ENCODE assay signal across 24 mouse cellular contexts in the genomic region with DNA sequence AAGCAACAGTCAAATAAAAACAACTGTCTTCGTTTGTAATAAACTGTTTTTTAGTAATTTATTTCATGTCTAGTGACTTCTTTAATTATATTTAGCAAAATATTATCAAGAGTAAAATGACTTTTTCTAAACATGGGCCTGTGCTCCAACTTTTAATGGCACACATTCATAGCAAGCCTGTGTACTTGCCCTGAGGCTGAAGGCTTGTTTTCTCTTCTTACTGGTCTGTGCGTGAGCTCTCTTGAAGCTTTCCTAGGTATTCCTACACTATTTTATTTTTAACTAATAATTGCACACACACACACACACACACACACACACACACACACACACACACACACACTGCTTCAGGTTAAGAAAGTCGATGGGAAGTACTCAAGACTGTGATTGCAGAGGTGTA.
"Had no signal": no experiment of that assay in that cellular context is flagged by ENCODE, and none has a peak within 500 bp of the region (broad histone marks: within the 10 kb centered on the region; RNA-seq: fewer than 3 reads in every experiment).

No protein-coding gene starts in this region.

- H3K4me3 ChIP-seq: heart, adult 2 months; heart, embryonic 13.5 days; heart, embryonic 15.5 days; hindbrain, embryonic 13.5 days; hindbrain, embryonic 15.5 days; kidney, embryonic 15.5 days; limb, embryonic 13.5 days; limb, embryonic 15.5 days had no signal

- H3K36me3 ChIP-seq: heart, embryonic 13.5 days; heart, embryonic 15.5 days; hindbrain, embryonic 13.5 days; hindbrain, embryonic 15.5 days; kidney, embryonic 15.5 days; limb, embryonic 13.5 days; limb, embryonic 15.5 days had no signal

- H3K4me1 ChIP-seq: hindbrain, embryonic 15.5 days; kidney, embryonic 15.5 days; limb, embryonic 15.5 days had no signal

- ATAC-seq: hindbrain, postnatal 0 days; intestine, embryonic 16.5 days had no signal

- H3K9me3 ChIP-seq: heart, embryonic 13.5 days; heart, embryonic 15.5 days; hindbrain, embryonic 13.5 days; hindbrain, embryonic 15.5 days; kidney, embryonic 15.5 days; limb, embryonic 13.5 days; limb, embryonic 15.5 days had no signal

- H3K4me2 ChIP-seq: heart, embryonic 11.5 days; heart, embryonic 13.5 days; heart, embryonic 15.5 days; hindbrain, embryonic 13.5 days; hindbrain, embryonic 15.5 days; kidney, embryonic 15.5 days; limb, embryonic 13.5 days; limb, embryonic 15.5 days had no signal

- DNase-seq: gastrocnemius, postnatal 14 days; gastrocnemius, postnatal 36 days; heart, adult 2 months; heart, postnatal 14 days; heart, postnatal 36 days; kidney, adult 11 months; kidney, adult 2 months; kidney, adult 9 months; kidney, postnatal 14 days; kidney, postnatal 36 days; layer of hippocampus, adult 9-11 months; layer of hippocampus, postnatal 36 days; left cerebral cortex, postnatal 4 days had no signal

- H3K27ac ChIP-seq: heart, adult 2 months; heart, embryonic 13.5 days; heart, embryonic 15.5 days; hindbrain, embryonic 15.5 days; hindbrain, postnatal 0 days; kidney, embryonic 15.5 days; kidney, postnatal 0 days; limb, embryonic 13.5 days; limb, embryonic 15.5 days had no signal

- H3K27me3 ChIP-seq: heart, embryonic 13.5 days; heart, embryonic 15.5 days; hindbrain, embryonic 13.5 days; hindbrain, embryonic 15.5 days; kidney, embryonic 15.5 days; limb, embryonic 13.5 days; limb, embryonic 15.5 days had no signal

- H3K9ac ChIP-seq: heart, embryonic 13.5 days; heart, embryonic 15.5 days; hindbrain, embryonic 13.5 days; hindbrain, embryonic 15.5 days; kidney, embryonic 15.5 days; limb, embryonic 13.5 days; limb, embryonic 15.5 days had no signal
